Mouse (Mus musculus): ENCODE measurements around the gene Ddr2.

- TF ChIP-seq CTCF (IDR thresholded peaks at IDR 0.05; ENCODE audit: low read depth), result 0 out of 2 replicates have a peak, but pooled peaks have one; percentile 18
- no peak for TF ChIP-seq EP300 (IDR thresholded peaks at IDR 0.05; ENCODE audit: low read depth)
Observed at GRCm38 (mm10) chr1:170159707-170160106, 49.1 kb upstream of the Ddr2 start.

All from liver, postnatal 0 days (tissue).